Mouse (Mus musculus): ENCODE measurements around the gene Eps15. TPM values are rescaled to one million over a fixed set of nuclear protein-coding genes. Genes with fewer than 3 reads are reported as not detected.

Eps15 gene
- polyA plus RNA-seq, 1 experiment from 2014 or later, result 49.3 TPM

- WGBS, result 65% methylated on average over 9 of the region's 9 CpGs
Measured at GRCm38 (mm10) chr4:109407701-109408485, 127.8 kb downstream of the Eps15 start.

GRCm38 (mm10) chr4:109410681-109411376 lies 130.8 kb downstream of the Eps15 start:
- TF ChIP-seq CTCF (IDR thresholded peaks at IDR 0.05; ENCODE audit: low read depth), result no peak
- DNase-seq (no peak), ATAC-seq (ENCODE audit: insufficient read depth) (no peak)
- WGBS, result 53% methylated on average over 9 of the region's 9 CpGs
- Histone ChIP-seq H3K9ac (no peak overlapping the region), H3K9me3 (ENCODE audit: low read depth, low read length) (no peaks in the 10 kb centered on the region), H3K36me3 (ENCODE audit: insufficient read depth) (no peaks in the 10 kb centered on the region), H3K4me1 (ENCODE audit: insufficient read depth) (peaks cover 6% of the 10 kb centered on the region; the same call in 1 of the 2 replicates), H3K4me3 (ENCODE audit: low read depth, low read length) (no peak overlapping the region), H3K27ac (ENCODE audit: low read depth) (peak overlapping the region; percentile 67; the same call in 1 of the 2 replicates), H3K27me3 (ENCODE audit: insufficient read depth, low read length) (no peaks in the 10 kb centered on the region), H3K4me2 (no peak overlapping the region; the same call in 1 of the 2 replicates)

More at GRCm38 (mm10) chr4:109407701-109408485, 127.8 kb downstream of the Eps15 start:
- Histone ChIP-seq H3K9ac (peak overlapping the region; percentile 67; the same call in 1 of the 2 replicates), H3K4me1 (ENCODE audit: insufficient read depth) (peaks cover 6% of the 10 kb centered on the region; the same call in 1 of the 2 replicates), H3K36me3 (ENCODE audit: insufficient read depth) (no peaks in the 10 kb centered on the region), H3K27me3 (ENCODE audit: insufficient read depth, low read length) (no peaks in the 10 kb centered on the region), H3K4me2 (peak overlapping the region; percentile 99), H3K27ac (ENCODE audit: low read depth) (peak overlapping the region; percentile 58), H3K9me3 (ENCODE audit: low read depth, low read length) (no peaks in the 10 kb centered on the region), H3K4me3 (ENCODE audit: low read depth, low read length) (peak overlapping the region; percentile 63)
- DNase-seq, result peak; percentile 63
- ATAC-seq (ENCODE audit: insufficient read depth), result no peak
- no peak for TF ChIP-seq CTCF (IDR thresholded peaks at IDR 0.05; ENCODE audit: low read depth)

- Histone ChIP-seq H3K9me3 (ENCODE audit: low read depth, low read length) (no peaks in the 10 kb centered on the region), H3K27me3 (ENCODE audit: insufficient read depth, low read length) (no peaks in the 10 kb centered on the region), H3K4me2 (no peak overlapping the region; the same call in 1 of the 2 replicates), H3K36me3 (ENCODE audit: insufficient read depth) (no peaks in the 10 kb centered on the region), H3K27ac (ENCODE audit: low read depth) (peak overlapping the region; percentile 67; the same call in 1 of the 2 replicates), H3K9ac (no peak overlapping the region; the same call in 1 of the 2 replicates), H3K4me1 (ENCODE audit: insufficient read depth) (0 out of 2 replicates have a peak, but pooled peaks cover 1% of the 10 kb centered on the region), H3K4me3 (ENCODE audit: low read depth, low read length) (no peak overlapping the region)
- ATAC-seq (ENCODE audit: insufficient read depth), result no peak
- WGBS, result 72% methylated on average over 6 of the region's 6 CpGs
- no peak for TF ChIP-seq CTCF (IDR thresholded peaks at IDR 0.05; ENCODE audit: low read depth)
- DNase-seq, result no peak
Measured at GRCm38 (mm10) chr4:109411377-109411967, 131.4 kb downstream of the Eps15 start.

GRCm38 (mm10) chr4:109412233-109412632 lies 132.2 kb downstream of the Eps15 start:
- ATAC-seq (ENCODE audit: insufficient read depth) (no peak), DNase-seq (no peak)
- H3K9me3 ChIP-seq (ENCODE audit: low read depth, low read length), result no peaks in the 10 kb centered on the region
- H3K4me1 ChIP-seq (ENCODE audit: insufficient read depth), result no peaks in the 10 kb centered on the region
- no peaks in the 10 kb centered on the region for H3K27me3 ChIP-seq (ENCODE audit: insufficient read depth, low read length)
- H3K4me2 ChIP-seq, result no peak overlapping the region
- H3K4me3 ChIP-seq (ENCODE audit: low read depth, low read length), result no peak overlapping the region
- H3K9ac ChIP-seq, result no peak overlapping the region
- no peak for TF ChIP-seq CTCF (IDR thresholded peaks at IDR 0.05; ENCODE audit: low read depth)
- no peaks in the 10 kb centered on the region for H3K36me3 ChIP-seq (ENCODE audit: insufficient read depth)
- H3K27ac ChIP-seq (ENCODE audit: low read depth), result no peak overlapping the region
- 87% methylated on average over 5 of the region's 5 CpGs for WGBS

- DNase-seq (no peak), ATAC-seq (ENCODE audit: insufficient read depth) (no peak)
- 75% methylated on average over 1 of the region's 1 CpGs for WGBS
- no peak for TF ChIP-seq CTCF (IDR thresholded peaks at IDR 0.05; ENCODE audit: low read depth)
- Histone ChIP-seq H3K27me3 (ENCODE audit: insufficient read depth, low read length) (no peaks in the 10 kb centered on the region), H3K36me3 (ENCODE audit: insufficient read depth) (no peaks in the 10 kb centered on the region), H3K27ac (ENCODE audit: low read depth) (no peak overlapping the region), H3K4me2 (no peak overlapping the region), H3K9me3 (ENCODE audit: low read depth, low read length) (no peaks in the 10 kb centered on the region), H3K4me1 (ENCODE audit: insufficient read depth) (no peaks in the 10 kb centered on the region), H3K4me3 (ENCODE audit: low read depth, low read length) (no peak overlapping the region), H3K9ac (no peak overlapping the region)
Measured at GRCm38 (mm10) chr4:109417998-109418397, 137.9 kb downstream of the Eps15 start.

- no peak overlapping the region for H3K4me3 ChIP-seq (ENCODE audit: low read depth, low read length)
- ATAC-seq (ENCODE audit: insufficient read depth), result no peak
- H3K4me1 ChIP-seq (ENCODE audit: insufficient read depth), result no peaks in the 10 kb centered on the region
- H3K27me3 ChIP-seq (ENCODE audit: insufficient read depth, low read length), result no peaks in the 10 kb centered on the region
- TF ChIP-seq CTCF (IDR thresholded peaks at IDR 0.05; ENCODE audit: low read depth), result no peak
- WGBS, result 31% methylated on average over 3 of the region's 3 CpGs
- no peaks in the 10 kb centered on the region for H3K36me3 ChIP-seq (ENCODE audit: insufficient read depth)
- no peak for DNase-seq
- H3K27ac ChIP-seq (ENCODE audit: low read depth), result no peak overlapping the region
- no peak overlapping the region for H3K9ac ChIP-seq
- no peak overlapping the region for H3K4me2 ChIP-seq
- H3K9me3 ChIP-seq (ENCODE audit: low read depth, low read length), result no peaks in the 10 kb centered on the region
Measured at GRCm38 (mm10) chr4:109419017-109419416, 138.9 kb downstream of the Eps15 start.

- 86% methylated on average over 4 of the region's 4 CpGs for WGBS
Measured at GRCm38 (mm10) chr4:109419563-109419962, 139.5 kb downstream of the Eps15 start.

More at GRCm38 (mm10) chr4:109419563-109419962, 139.5 kb downstream of the Eps15 start:
- no peak for TF ChIP-seq CTCF (IDR thresholded peaks at IDR 0.05; ENCODE audit: low read depth)
- Histone ChIP-seq H3K4me1 (ENCODE audit: insufficient read depth) (no peaks in the 10 kb centered on the region), H3K9me3 (ENCODE audit: low read depth, low read length) (no peaks in the 10 kb centered on the region), H3K9ac (no peak overlapping the region), H3K4me3 (ENCODE audit: low read depth, low read length) (no peak overlapping the region), H3K36me3 (ENCODE audit: insufficient read depth) (no peaks in the 10 kb centered on the region), H3K27ac (ENCODE audit: low read depth) (no peak overlapping the region), H3K27me3 (ENCODE audit: insufficient read depth, low read length) (no peaks in the 10 kb centered on the region), H3K4me2 (no peak overlapping the region)
- DNase-seq (no peak), ATAC-seq (ENCODE audit: insufficient read depth) (no peak)
